Mouse (Mus musculus): ENCODE measurements at regions not wholly inside any gene's neighbourhood (a gene's known extent, or its start where the extent isn't known, plus 50 kb on each side); places are given as distances from the start of the nearest gene placed in this dataset.
"Not testable (repeated sequence)": the region's sequence is repeated elsewhere in the genome, so short reads cannot be mapped to it uniquely, and the experiment has no call there.

- no peak for DNase-seq (ENCODE audit: extremely low spot score in 1 of 2, low spot score in 1 of 2)
These were observed 588.3 kb downstream of the Pdcd6ip start for GRCm38 (mm10) chr9:113119721-113120120.

- DNase-seq (ENCODE audit: extremely low spot score in 1 of 2, low spot score in 1 of 2), result no peak
These were observed 592.5 kb downstream of the Pdcd6ip start for GRCm38 (mm10) chr9:113115576-113115975.

GRCm38 (mm10) chr9:113112753-113113152 is 595.3 kb downstream of the Pdcd6ip start:
- no peak for DNase-seq (ENCODE audit: extremely low spot score in 1 of 2, low spot score in 1 of 2)

- DNase-seq (ENCODE audit: extremely low spot score in 1 of 2, low spot score in 1 of 2), result no peak
These were observed 606.3 kb downstream of the Pdcd6ip start for GRCm38 (mm10) chr9:113101733-113102132.

GRCm38 (mm10) chr9:113100641-113101040 is 607.4 kb downstream of the Pdcd6ip start:
- DNase-seq (ENCODE audit: extremely low spot score in 1 of 2, low spot score in 1 of 2), result no peak

- not testable (repeated sequence) for DNase-seq (ENCODE audit: extremely low spot score in 1 of 2, low spot score in 1 of 2)
These were observed 612.6 kb downstream of the Pdcd6ip start for GRCm38 (mm10) chr9:113095421-113095820.

GRCm38 (mm10) chr9:113093863-113094390 is 614.1 kb downstream of the Pdcd6ip start:
- no peak for DNase-seq (ENCODE audit: extremely low spot score in 1 of 2, low spot score in 1 of 2)

GRCm38 (mm10) chr9:113091881-113092280 is 616.2 kb downstream of the Pdcd6ip start:
- no peak for DNase-seq (ENCODE audit: extremely low spot score in 1 of 2, low spot score in 1 of 2)

- DNase-seq (ENCODE audit: extremely low spot score in 1 of 2, low spot score in 1 of 2), result peak in 1 of 2 experiments; percentile 70
These were observed 620.3 kb downstream of the Pdcd6ip start for GRCm38 (mm10) chr9:113087786-113088185.

- DNase-seq (ENCODE audit: extremely low spot score in 1 of 2, low spot score in 1 of 2), result no peak
These were observed 622.7 kb downstream of the Pdcd6ip start for GRCm38 (mm10) chr9:113085281-113085810.

GRCm38 (mm10) chr9:113074866-113075265 is 633.2 kb downstream of the Pdcd6ip start:
- no peak for DNase-seq (ENCODE audit: extremely low spot score in 1 of 2, low spot score in 1 of 2)

- DNase-seq (ENCODE audit: extremely low spot score in 1 of 2, low spot score in 1 of 2), result peak in 1 of 2 experiments; percentile 36
These were observed 650.6 kb downstream of the Pdcd6ip start for GRCm38 (mm10) chr9:113057415-113057814.

GRCm38 (mm10) chr9:113044556-113045178 is 663.4 kb downstream of the Pdcd6ip start:
- peak in 1 of 2 experiments; percentile 66 for DNase-seq (ENCODE audit: extremely low spot score in 1 of 2, low spot score in 1 of 2)

GRCm38 (mm10) chr9:113040885-113041284 is 667.2 kb downstream of the Pdcd6ip start:
- no peak for DNase-seq (ENCODE audit: extremely low spot score in 1 of 2, low spot score in 1 of 2)

GRCm38 (mm10) chr9:113033996-113034395 is 674.1 kb downstream of the Pdcd6ip start:
- DNase-seq (ENCODE audit: extremely low spot score in 1 of 2, low spot score in 1 of 2), result no peak

- no peak for DNase-seq (ENCODE audit: extremely low spot score in 1 of 2, low spot score in 1 of 2)
These were observed 679.0 kb downstream of the Pdcd6ip start for GRCm38 (mm10) chr9:113029091-113029490.

GRCm38 (mm10) chr9:113026904-113027193 is 681.2 kb downstream of the Pdcd6ip start:
- no peak for DNase-seq (ENCODE audit: extremely low spot score in 1 of 2, low spot score in 1 of 2)

- peak in 1 of 2 experiments; percentile 47 for DNase-seq (ENCODE audit: extremely low spot score in 1 of 2, low spot score in 1 of 2)
These were observed 681.8 kb downstream of the Pdcd6ip start for GRCm38 (mm10) chr9:113026096-113026903.

- DNase-seq (ENCODE audit: extremely low spot score in 1 of 2, low spot score in 1 of 2), result no peak
These were observed 686.0 kb downstream of the Pdcd6ip start for GRCm38 (mm10) chr9:113021866-113022645.

- peak in 1 of 2 experiments; percentile 36 for DNase-seq (ENCODE audit: extremely low spot score in 1 of 2, low spot score in 1 of 2)
These were observed 688.5 kb downstream of the Pdcd6ip start for GRCm38 (mm10) chr9:113019576-113019975.

- no peak for DNase-seq (ENCODE audit: extremely low spot score in 1 of 2, low spot score in 1 of 2)
These were observed 700.0 kb downstream of the Pdcd6ip start for GRCm38 (mm10) chr9:113008106-113008505.
